In genomic region chr16:50783240-50783639, GRCm38 (mm10) we compare ENCODE assay signal across 17 mouse cellular contexts.
DNase-seq lines count a peak whose midpoint lies in the region; ATAC-seq and TF ChIP-seq lines count a peak whose summit lies in the region.
"Had no signal": no experiment of that assay in that cellular context is flagged by ENCODE, and none has a peak within 500 bp of the region (broad histone marks: within the 10 kb centered on the region; RNA-seq: fewer than 3 reads in every experiment).

No protein-coding gene starts in this region.

- H3K27me3 ChIP-seq in hindbrain, embryonic 14.5 days (ENCODE audit: control insufficient read depth, insufficient read depth, low read length): no peaks in the 10 kb centered on the region
- H3K27me3 ChIP-seq in hindbrain, embryonic 10.5 days (ENCODE audit: insufficient read depth, poor library complexity, severe bottlenecking): no peaks in the 10 kb centered on the region
- H3K27me3 ChIP-seq in kidney, embryonic 14.5 days (ENCODE audit: control insufficient read depth, insufficient read depth, low read length): no peaks in the 10 kb centered on the region
- H3K27me3 ChIP-seq in midbrain, postnatal 0 days (ENCODE audit: insufficient read depth, low read length): no peaks in the 10 kb centered on the region
- H3K27me3 ChIP-seq: limb, embryonic 15.5 days; stomach, embryonic 15.5 days had no signal

- no peak for TF ChIP-seq CTCF in brain, embryonic 14.5 days (IDR thresholded peaks at IDR 0.05; ENCODE audit: borderline replicate concordance, extremely low read depth, insufficient read depth, insufficient read length)
- no peak for TF ChIP-seq CTCF in midbrain, postnatal 0 days (IDR thresholded peaks at IDR 0.05)

- H3K9ac ChIP-seq in hindbrain, embryonic 14.5 days: no peak overlapping the region
- H3K9ac ChIP-seq in kidney, embryonic 14.5 days (ENCODE audit: low read depth, low read length): no peak overlapping the region
- H3K9ac ChIP-seq in midbrain, postnatal 0 days (replicated peaks; ENCODE audit: low read length, poor library complexity, severe bottlenecking): no peak overlapping the region
- H3K9ac ChIP-seq: limb, embryonic 15.5 days; stomach, embryonic 15.5 days had no signal

- 0 out of 2 replicates have a peak overlapping the region, but pooled peaks have one; percentile 13 for H3K4me2 ChIP-seq in hindbrain, embryonic 14.5 days (replicated peaks)
- H3K4me2 ChIP-seq in kidney, embryonic 14.5 days (replicated peaks; ENCODE audit: low read depth, low read length): no peak overlapping the region
- peak overlapping the region; percentile 26 for H3K4me2 ChIP-seq in midbrain, postnatal 0 days (ENCODE audit: low read depth, low read length, poor library complexity, severe bottlenecking)
- H3K4me2 ChIP-seq: limb, embryonic 15.5 days; stomach, embryonic 15.5 days had no signal

- no peaks in the 10 kb centered on the region for H3K36me3 ChIP-seq in hindbrain, embryonic 14.5 days (replicated peaks; ENCODE audit: control insufficient read depth, insufficient read depth)
- H3K36me3 ChIP-seq in hindbrain, embryonic 10.5 days: no peaks in the 10 kb centered on the region
- no peaks in the 10 kb centered on the region for H3K36me3 ChIP-seq in kidney, embryonic 14.5 days (ENCODE audit: control insufficient read depth, insufficient read depth, low read length)
- no peaks in the 10 kb centered on the region for H3K36me3 ChIP-seq in midbrain, postnatal 0 days (ENCODE audit: insufficient read depth, low read length)
- H3K36me3 ChIP-seq: limb, embryonic 15.5 days; stomach, embryonic 15.5 days had no signal

- 25% methylated on average over 6 of the region's 6 CpGs for WGBS in hindbrain, embryonic 14.5 days
- 50% methylated on average over 6 of the region's 6 CpGs for WGBS in hindbrain, embryonic 10.5 days
- 41% methylated on average over 6 of the region's 6 CpGs for WGBS in kidney, embryonic 14.5 days
- 23% methylated on average over 6 of the region's 6 CpGs for WGBS in midbrain, postnatal 0 days

- H3K4me3 ChIP-seq in hindbrain, embryonic 14.5 days (replicated peaks; ENCODE audit: low read length): no peak overlapping the region
- no peak overlapping the region for H3K4me3 ChIP-seq in hindbrain, embryonic 10.5 days
- no peak overlapping the region for H3K4me3 ChIP-seq in kidney, embryonic 14.5 days (ENCODE audit: low read length)
- H3K4me3 ChIP-seq in midbrain, postnatal 0 days (ENCODE audit: low read depth, low read length): no peak overlapping the region
- H3K4me3 ChIP-seq: limb, embryonic 15.5 days; stomach, embryonic 15.5 days had no signal

- peaks cover 8% of the 10 kb centered on the region for H3K4me1 ChIP-seq in hindbrain, embryonic 14.5 days (replicated peaks; ENCODE audit: control insufficient read depth, insufficient read depth, low read length)
- H3K4me1 ChIP-seq in hindbrain, embryonic 10.5 days (replicated peaks): peaks cover 14% of the 10 kb centered on the region
- H3K4me1 ChIP-seq in kidney, embryonic 14.5 days (ENCODE audit: control insufficient read depth, insufficient read depth, low read length): peaks cover 3% of the 10 kb centered on the region; the same call in 1 of the 2 replicates
- peaks cover 3% of the 10 kb centered on the region; the same call in 1 of the 2 replicates for H3K4me1 ChIP-seq in midbrain, postnatal 0 days (ENCODE audit: insufficient read depth, low read length)
- H3K4me1 ChIP-seq: stomach, embryonic 15.5 days had no signal

- H3K9me3 ChIP-seq in hindbrain, embryonic 14.5 days (ENCODE audit: control insufficient read depth, low read length): no peaks in the 10 kb centered on the region
- H3K9me3 ChIP-seq in hindbrain, embryonic 10.5 days: no peaks in the 10 kb centered on the region
- no peaks in the 10 kb centered on the region for H3K9me3 ChIP-seq in kidney, embryonic 14.5 days (ENCODE audit: control insufficient read depth, low read length)
- H3K9me3 ChIP-seq in midbrain, postnatal 0 days (ENCODE audit: low read length): no peaks in the 10 kb centered on the region
- H3K9me3 ChIP-seq: limb, embryonic 15.5 days; stomach, embryonic 15.5 days had no signal

- DNase-seq in hindbrain, embryonic 14.5 days (ENCODE audit: low spot score): no peak
- DNase-seq in hindbrain, embryonic 10.5 days (ENCODE audit: low spot score): no peak
- peak; percentile 14 to 15 for DNase-seq in kidney, postnatal 36 days
- DNase-seq in brain, embryonic 14.5 days (ENCODE audit: low read depth): peak; percentile 47
- DNase-seq in midbrain, postnatal 0 days (ENCODE audit: low spot score): no peak
- no peak for DNase-seq in cerebellum, adult 11-12 months
- DNase-seq: adrenal gland, adult 8-10 months; cerebellum, postnatal 14 days; gastrocnemius, postnatal 10 days; heart, adult 11 months; heart, postnatal 36 days; right cerebral cortex, postnatal 25 days had no signal

- no peak for ATAC-seq in hindbrain, embryonic 14.5 days (ENCODE audit: low FRiP score)
- no peak for ATAC-seq in kidney, embryonic 14.5 days (ENCODE audit: low FRiP score, low TSS enrichment)
- ATAC-seq in midbrain, postnatal 0 days (ENCODE audit: low FRiP score): no peak
- ATAC-seq: intestine, embryonic 16.5 days; lung, postnatal 0 days had no signal

- TF ChIP-seq POLR2A in brain, embryonic 14.5 days (IDR thresholded peaks at IDR 0.05; ENCODE audit: borderline replicate concordance, extremely low read depth, insufficient read depth, insufficient read length, poor library complexity, severe bottlenecking): no peak

- no peak overlapping the region for H3K27ac ChIP-seq in hindbrain, embryonic 14.5 days
- H3K27ac ChIP-seq in hindbrain, embryonic 10.5 days: no peak overlapping the region
- no peak overlapping the region for H3K27ac ChIP-seq in kidney, embryonic 14.5 days (ENCODE audit: low read depth, low read length)
- no peak overlapping the region for H3K27ac ChIP-seq in midbrain, postnatal 0 days (ENCODE audit: low read depth, low read length)
- H3K27ac ChIP-seq: limb, embryonic 15.5 days; stomach, embryonic 15.5 days had no signal

Comparison
In these comparisons a context has a peak if more than half of its experiments do, and no peak if none do; other contexts are left out.
1. DNase-seq: peak in kidney, postnatal 36 days (2 of 2) and brain, embryonic 14.5 days (single experiment); none in hindbrain, embryonic 14.5 days (single experiment), hindbrain, embryonic 10.5 days (single experiment), midbrain, postnatal 0 days (single experiment) and cerebellum, adult 11-12 months (single experiment).